Mouse (Mus musculus) liver, postnatal 0 days (tissue): ENCODE measurements at regions not wholly inside any gene's neighbourhood (a gene's known extent, or its start where the extent isn't known, plus 50 kb on each side); places are given as distances from the start of the nearest gene placed in this dataset.
"Not testable (repeated sequence)": the region's sequence is repeated elsewhere in the genome, so short reads cannot be mapped to it uniquely, and the experiment has no call there.

Experiments
- ATAC-seq: fragments of 200-750 bp; cut with Nextera tagmentation; 2 replicates; pipeline ENCODE4 v1.8.0; 2017; ENCODE audit warnings: mild to moderate bottlenecking, moderate library complexity
- DNase-seq: peaks from one replicate; pipeline ENCODE4 v3.0.0-alpha.2; 2016
- H3K27ac ChIP-seq: fragments of 300-500 bp; sonication (generic); 2 replicates; pipeline ENCODE4 v1.5.1; 2014; ENCODE audit warnings: antibody characterized with exemption, moderate library complexity, mild to moderate bottlenecking, low read depth
- H3K27me3 ChIP-seq: fragments of 300-500 bp; sonication (generic); 2 replicates; pipeline ENCODE4 v1.6.1; 2014; ENCODE audit warnings: low read length, control low read depth, mixed read lengths; ENCODE audit not compliant: insufficient read depth
- H3K36me3 ChIP-seq: fragments of 300-500 bp; sonication (generic); replicated peaks from 2 replicates; pipeline ENCODE4 v1.6.1; 2014; ENCODE audit warnings: mild to moderate bottlenecking, control low read depth, low read length, moderate library complexity, mixed read lengths; ENCODE audit not compliant: insufficient read depth
- H3K4me1 ChIP-seq: fragments of 300-500 bp; sonication (generic); 2 replicates; pipeline ENCODE4 v1.6.1; 2014; ENCODE audit warnings: antibody characterized with exemption, mild to moderate bottlenecking, control low read depth; ENCODE audit not compliant: insufficient read depth
- H3K4me2 ChIP-seq: fragments of 300-500 bp; sonication (generic); 2 replicates; pipeline ENCODE4 v1.6.1; 2014; ENCODE audit warnings: low read depth, mild to moderate bottlenecking, low read length, moderate library complexity, mixed read lengths
- H3K4me3 ChIP-seq: fragments of 300-500 bp; sonication (generic); 2 replicates; pipeline ENCODE4 v1.5.1; 2014; ENCODE audit warnings: low read depth, low read length
- H3K9ac ChIP-seq: fragments of 300-500 bp; sonication (generic); replicated peaks from 2 replicates; pipeline ENCODE4 v1.6.1; 2014; ENCODE audit warnings: mild to moderate bottlenecking, moderate library complexity
- H3K9me3 ChIP-seq: fragments of 300-500 bp; sonication (generic); 2 replicates; pipeline ENCODE4 v1.6.1; 2016; ENCODE audit warnings: mild to moderate bottlenecking, control low read depth, low read length, mixed read lengths
- CTCF ChIP-seq: sonication (generic); IDR thresholded peaks from 2 replicates; pipeline ENCODE4 v1.5.1; 2016; ENCODE audit warnings: antibody characterized with exemption, low read depth
- EP300 ChIP-seq: IDR thresholded peaks from 2 replicates; pipeline ENCODE4 v1.6.1; 2016; ENCODE audit warnings: antibody characterized with exemption, low read depth, mild to moderate bottlenecking
- WGBS: fragments of 180-500 bp; shearing (Covaris S2); extraction: QIAGEN DNeasy Blood & Tissue Kit; methylation state at CpG from one replicate; pipeline ENCODE4 v1.1.7; 2014; ENCODE audit not compliant: insufficient replicate concordance; 5-methylcytosine and 5-hydroxymethylcytosine counted together

DNA sequence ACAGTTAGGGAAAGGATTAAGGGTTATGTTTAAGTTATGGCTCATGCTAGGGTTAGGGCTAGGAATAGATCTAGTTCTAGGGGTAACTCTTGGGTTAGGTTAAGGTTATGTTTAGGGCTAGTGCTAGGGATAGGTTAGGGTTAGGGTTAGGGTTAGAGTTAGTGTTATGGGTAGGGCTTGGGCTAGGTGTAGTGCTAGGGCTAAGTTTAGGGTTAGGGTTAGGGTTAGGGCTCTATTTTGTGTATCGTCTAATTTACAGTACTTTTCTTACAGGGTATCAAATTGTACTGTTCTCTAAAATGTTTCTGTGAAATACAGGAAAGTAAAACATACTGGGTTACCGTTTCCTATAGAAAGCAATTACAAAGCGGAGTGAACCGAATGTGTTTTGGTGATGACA lies 64.8 kb downstream of the Ptchd3 start:
- Histone ChIP-seq H3K27ac (no peak overlapping the region), H3K4me2 (no peak overlapping the region), H3K36me3 (no peaks in the 10 kb centered on the region), H3K9ac (no peak overlapping the region), H3K4me1 (no peaks in the 10 kb centered on the region), H3K27me3 (no peaks in the 10 kb centered on the region), H3K4me3 (no peak overlapping the region), H3K9me3 (no peaks in the 10 kb centered on the region)
- DNase-seq (no peak), ATAC-seq (no peak)
- WGBS = 86% methylated on average over 4 of the region's 4 CpGs
- TF ChIP-seq CTCF = no peak
- TF ChIP-seq EP300 = no peak

DNA sequence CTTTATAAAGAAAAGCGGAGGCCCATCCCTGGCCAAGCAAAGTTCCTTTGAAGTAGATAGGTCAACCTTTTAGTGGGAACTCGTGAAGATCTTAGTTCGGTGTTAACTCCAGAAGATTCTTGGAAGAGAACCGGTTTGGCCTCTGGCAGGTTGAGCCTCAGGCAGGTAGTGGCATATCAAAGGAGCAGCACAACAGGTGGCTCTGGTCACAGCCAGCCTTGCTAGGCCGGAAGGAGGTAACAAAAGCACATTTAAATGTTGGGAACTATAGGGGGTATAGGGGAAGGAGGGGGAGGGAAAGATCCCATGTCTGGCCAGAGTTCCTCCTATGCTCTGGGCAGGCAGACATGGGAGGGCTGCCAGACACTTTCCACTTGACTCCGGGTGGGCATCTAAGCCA lies 74.3 kb downstream of the Ptchd3 start:
- not testable (repeated sequence) for H3K9me3 ChIP-seq, H3K9ac ChIP-seq, H3K27me3 ChIP-seq, ATAC-seq, H3K4me2 ChIP-seq, H3K4me3 ChIP-seq, DNase-seq, H3K4me1 ChIP-seq, H3K36me3 ChIP-seq, H3K27ac ChIP-seq
- WGBS = 72% methylated on average over 6 of the region's 6 CpGs

DNA sequence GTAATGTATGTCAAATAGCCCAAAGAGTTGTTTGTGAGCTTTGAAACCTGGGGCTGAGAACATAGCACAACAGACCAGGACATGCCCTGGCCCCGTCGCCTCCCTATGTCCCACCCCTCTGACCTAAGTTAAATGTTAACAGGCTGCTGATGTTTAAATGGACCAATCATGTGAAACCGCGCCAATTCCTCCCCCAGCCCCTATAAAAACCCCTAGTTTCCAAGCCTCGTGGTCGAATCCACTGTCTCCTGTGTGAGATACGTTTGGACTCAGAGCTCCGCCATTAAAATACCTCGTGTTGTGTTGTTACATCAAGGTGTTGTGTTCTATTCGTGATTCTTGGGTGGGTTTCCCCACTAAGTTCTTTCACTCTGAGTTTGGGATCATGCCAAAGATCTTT lies 94.6 kb downstream of the Ptchd3 start:
- H3K36me3 ChIP-seq, DNase-seq, H3K4me1 ChIP-seq, H3K4me3 ChIP-seq, H3K9ac ChIP-seq, H3K9me3 ChIP-seq, H3K27me3 ChIP-seq, ATAC-seq, H3K27ac ChIP-seq, H3K4me2 ChIP-seq: not testable (repeated sequence)
- 86% methylated on average over 10 of the region's 10 CpGs for WGBS

DNA sequence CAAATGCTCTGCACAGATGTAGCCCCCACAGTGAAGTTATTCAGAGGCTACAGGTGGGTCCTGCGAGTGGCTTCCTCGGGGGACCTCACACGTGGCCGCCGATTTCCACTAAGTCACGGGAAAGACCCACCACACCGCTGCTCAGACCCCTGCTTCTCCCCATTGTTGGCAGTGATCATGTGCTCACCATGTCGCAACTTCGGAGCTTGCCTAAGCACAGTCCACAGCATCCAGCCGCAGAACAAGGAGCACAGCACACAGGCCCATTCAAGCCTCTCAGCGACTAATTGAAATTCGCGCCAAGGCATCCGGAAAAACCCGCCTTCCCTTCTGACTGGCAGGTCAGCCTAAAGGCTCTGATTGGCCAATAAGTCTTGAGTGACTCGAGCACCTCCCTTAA lies 95.0 kb downstream of the Ptchd3 start:
- peak; percentile 13 for DNase-seq
- H3K9ac ChIP-seq, H3K9me3 ChIP-seq, H3K4me3 ChIP-seq, H3K36me3 ChIP-seq, H3K4me2 ChIP-seq, ATAC-seq, H3K4me1 ChIP-seq, H3K27me3 ChIP-seq, H3K27ac ChIP-seq: not testable (repeated sequence)
- WGBS = 45% methylated on average over 15 of the region's 16 CpGs

DNA sequence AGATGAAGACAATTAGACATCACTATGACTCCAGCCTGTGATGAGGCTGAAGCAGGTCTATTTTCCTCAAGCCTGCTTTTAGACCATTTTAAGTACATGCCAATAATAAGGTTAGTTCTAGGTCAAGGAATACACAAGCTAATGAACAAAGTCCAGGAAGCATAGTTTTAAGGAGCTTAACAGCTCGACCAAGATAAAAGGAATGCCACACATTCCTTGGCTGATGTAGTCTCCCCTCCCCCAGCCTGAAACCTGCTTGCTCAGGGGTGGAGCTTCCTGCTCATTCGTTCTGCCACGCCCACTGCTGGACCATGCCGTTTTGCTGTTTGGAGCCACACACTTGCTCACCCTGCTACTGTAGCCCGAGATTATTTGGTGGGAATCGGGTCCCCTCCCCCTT lies 121.7 kb downstream of the Ptchd3 start:
- H3K4me3 ChIP-seq, H3K9me3 ChIP-seq, DNase-seq, H3K4me1 ChIP-seq, H3K4me2 ChIP-seq, H3K9ac ChIP-seq, H3K27me3 ChIP-seq, H3K36me3 ChIP-seq, H3K27ac ChIP-seq, ATAC-seq: not testable (repeated sequence)
- 58% methylated on average over 6 of the region's 6 CpGs for WGBS

DNA sequence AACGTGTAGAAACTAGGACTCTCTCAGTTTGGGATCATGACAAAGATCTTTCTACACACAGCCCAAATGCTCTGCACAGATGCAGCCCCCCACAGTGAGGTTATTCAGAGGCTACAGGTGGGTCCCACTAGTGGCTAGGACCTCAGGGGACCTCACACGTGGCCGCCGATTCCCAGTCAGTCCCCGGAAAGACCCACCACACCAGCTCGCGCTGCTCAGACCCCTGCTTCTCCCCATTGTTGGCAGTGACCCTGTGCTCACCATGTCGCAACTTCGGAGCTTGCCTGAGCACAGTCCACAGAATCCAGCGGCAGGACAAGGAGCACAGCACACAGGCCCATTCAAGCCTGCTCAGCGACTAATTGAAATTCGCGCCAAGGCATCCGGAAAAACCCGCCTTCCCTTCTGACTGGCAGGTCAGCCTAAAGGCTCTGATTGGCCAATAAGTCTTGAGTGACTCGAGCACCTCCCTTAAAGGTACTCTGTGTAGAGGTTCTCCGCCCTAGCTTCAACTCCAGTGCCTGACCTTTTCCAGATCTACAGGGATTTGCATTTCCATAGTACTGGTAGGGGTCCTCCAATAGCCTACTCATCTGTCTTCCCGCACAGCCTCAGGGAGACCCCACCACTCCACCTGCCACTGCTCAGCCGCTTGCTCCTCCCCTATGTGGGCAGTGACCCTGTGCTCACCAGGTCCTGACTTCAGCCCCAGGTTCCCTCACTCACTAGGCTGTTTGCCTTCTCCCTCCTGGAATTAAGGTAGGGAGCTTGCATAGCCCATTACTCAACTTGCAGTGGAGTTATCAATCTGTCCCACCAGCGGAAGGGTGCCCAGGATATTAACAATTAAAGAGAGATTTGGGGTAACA lies 126.6 kb downstream of the Ptchd3 start:
- 0 out of 2 replicates have a peak overlapping the region, but pooled peaks have one; percentile 30 for H3K9ac ChIP-seq
- H3K4me1 ChIP-seq, H3K27ac ChIP-seq, H3K27me3 ChIP-seq, H3K9me3 ChIP-seq, H3K36me3 ChIP-seq, ATAC-seq: not testable (repeated sequence)
- peak overlapping the region; percentile 40; the same call in 1 of the 2 replicates for H3K4me2 ChIP-seq
- 0 out of 2 replicates have a peak overlapping the region, but pooled peaks have one; percentile 13 for H3K4me3 ChIP-seq
- WGBS = 25% methylated on average over 18 of the region's 20 CpGs
- DNase-seq = peak; percentile 12

DNA sequence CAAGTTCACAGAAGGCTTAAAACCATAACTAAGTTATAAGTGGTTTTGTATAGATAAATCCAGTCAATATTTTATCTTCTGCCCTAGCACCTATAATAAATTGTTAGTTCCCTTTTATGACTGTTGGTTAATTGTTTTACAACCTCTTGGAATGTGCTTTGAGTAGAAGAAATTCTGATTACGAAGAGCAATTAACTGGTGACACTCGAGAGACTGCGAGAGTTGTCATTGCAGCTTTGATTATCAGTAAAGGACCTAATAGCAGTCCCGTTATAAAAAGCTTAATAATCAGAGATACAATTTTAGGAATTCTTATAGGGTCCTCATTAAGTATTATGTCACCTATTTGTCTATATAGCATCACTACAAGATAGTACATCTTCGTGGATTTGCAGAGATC lies 128.7 kb downstream of the Ptchd3 start:
- H3K4me2 ChIP-seq, H3K27ac ChIP-seq, H3K9ac ChIP-seq, H3K4me1 ChIP-seq, H3K9me3 ChIP-seq, H3K27me3 ChIP-seq, ATAC-seq, H3K36me3 ChIP-seq, DNase-seq, H3K4me3 ChIP-seq: not testable (repeated sequence)
- WGBS = 62% methylated on average over 5 of the region's 5 CpGs

DNA sequence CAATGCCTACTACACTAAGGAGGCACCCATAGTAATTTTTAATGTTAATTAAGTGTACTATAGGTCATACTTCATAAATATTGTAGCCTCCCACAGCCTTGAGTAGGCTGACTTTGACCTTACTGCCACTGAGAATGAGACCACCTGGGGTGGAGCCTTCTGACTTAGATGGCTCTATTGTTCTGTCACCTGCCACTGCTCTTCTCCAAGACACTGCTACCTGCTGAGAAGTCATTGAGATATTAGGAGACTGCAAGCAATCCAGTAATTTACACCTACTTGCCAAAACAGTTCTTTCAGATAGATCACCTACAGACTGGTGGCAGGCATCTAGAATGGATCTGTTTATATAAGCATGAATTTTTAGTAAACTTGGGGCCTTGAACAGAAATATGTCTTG lies 134.1 kb downstream of the Ptchd3 start:
- not testable (repeated sequence) for H3K4me2 ChIP-seq, H3K9me3 ChIP-seq, H3K9ac ChIP-seq, H3K4me3 ChIP-seq, H3K4me1 ChIP-seq, ATAC-seq, H3K27me3 ChIP-seq, H3K27ac ChIP-seq, H3K36me3 ChIP-seq, DNase-seq
